Mouse (Mus musculus): ENCODE data around the gene Gm8947. TPM values are rescaled to one million over a fixed set of nuclear protein-coding genes. Genes with fewer than 3 reads are reported as not detected.
"Not testable (repeated sequence)": the region's sequence is repeated elsewhere in the genome, so short reads cannot be mapped to it uniquely, and the experiment has no call there.

The Gm8947 gene
- polyA plus RNA-seq, 1 experiment, result 0.13 TPM

DNA sequence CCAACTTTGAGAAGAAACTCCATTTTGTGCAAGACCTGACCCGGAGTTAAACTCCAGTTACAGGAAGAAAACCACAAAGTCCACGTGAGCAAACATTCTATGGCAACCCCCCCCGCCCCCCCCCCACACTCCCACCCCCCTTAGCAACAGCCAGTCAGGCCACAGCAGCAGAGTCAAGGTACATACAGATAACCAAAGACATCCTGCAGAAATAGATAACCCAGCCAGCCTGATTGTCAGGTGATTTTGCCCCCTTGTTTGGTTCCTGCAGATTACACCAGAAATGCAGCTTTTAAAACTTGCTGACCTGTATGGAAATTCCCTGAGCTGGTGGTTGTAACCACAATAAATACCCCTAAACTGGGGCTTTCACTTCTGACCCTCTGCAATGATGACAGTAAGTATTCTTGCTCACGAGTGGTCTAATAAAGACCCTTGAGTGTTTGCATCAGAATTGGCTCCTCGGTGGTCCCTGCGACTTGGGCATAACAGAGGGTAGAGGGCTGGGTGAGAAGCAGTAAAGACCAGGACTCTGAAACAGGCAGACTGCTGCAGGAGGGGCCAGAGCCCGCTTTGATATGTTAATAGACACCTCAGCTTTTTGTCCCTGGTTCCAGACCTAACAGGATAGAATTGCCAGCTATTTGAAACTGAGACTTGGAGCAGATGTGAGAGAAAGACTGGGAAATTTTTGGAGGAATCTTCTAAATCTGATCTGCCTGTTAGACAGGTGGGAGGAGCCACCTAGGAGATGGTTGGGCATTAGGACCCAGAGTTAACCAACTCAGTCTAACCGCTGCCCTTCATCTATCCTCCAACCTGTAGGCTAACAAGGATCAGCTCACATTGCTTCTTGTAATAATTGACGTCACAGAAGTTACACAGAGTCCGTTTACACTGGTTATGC is 14.9 kb upstream of the Gm8947 start:
- Histone ChIP-seq H3K4me2 (ENCODE audit: low read depth) (no peak overlapping the region), H3K27me3 (ENCODE audit: control insufficient read depth, insufficient read depth, insufficient read length) (no peaks in the 10 kb centered on the region), H3ac (ENCODE audit: control insufficient read depth, insufficient read length) (no peak overlapping the region), H3K4me3 (no peak overlapping the region), H3K79me2 (ENCODE audit: control insufficient read depth, insufficient read depth) (no peaks in the 10 kb centered on the region), H3K36me3 (ENCODE audit: control insufficient read depth, insufficient read depth) (no peaks in the 10 kb centered on the region)
- TF ChIP-seq CEBPB (IDR thresholded peaks at IDR 0.05; ENCODE audit: insufficient read depth, poor library complexity, severe bottlenecking) (no peak), E2F4 (IDR thresholded peaks at IDR 0.05; ENCODE audit: insufficient read depth) (no peak), REST (IDR thresholded peaks at IDR 0.05; ENCODE audit: insufficient read depth, insufficient read length) (no peak), SRF (IDR thresholded peaks at IDR 0.05; ENCODE audit: control insufficient read depth, insufficient read length, low read depth) (no peak), POLR2A (IDR thresholded peaks at IDR 0.05; ENCODE audit: insufficient read length, low read depth) (no peak), USF1 (IDR thresholded peaks at IDR 0.05; ENCODE audit: low read depth) (no peak), POLR2AphosphoS2 (IDR thresholded peaks at IDR 0.05; ENCODE audit: insufficient read length, low read depth) (no peak), TCF12 (IDR thresholded peaks at IDR 0.05; ENCODE audit: insufficient read depth, poor library complexity, severe bottlenecking) (no peak)

DNA sequence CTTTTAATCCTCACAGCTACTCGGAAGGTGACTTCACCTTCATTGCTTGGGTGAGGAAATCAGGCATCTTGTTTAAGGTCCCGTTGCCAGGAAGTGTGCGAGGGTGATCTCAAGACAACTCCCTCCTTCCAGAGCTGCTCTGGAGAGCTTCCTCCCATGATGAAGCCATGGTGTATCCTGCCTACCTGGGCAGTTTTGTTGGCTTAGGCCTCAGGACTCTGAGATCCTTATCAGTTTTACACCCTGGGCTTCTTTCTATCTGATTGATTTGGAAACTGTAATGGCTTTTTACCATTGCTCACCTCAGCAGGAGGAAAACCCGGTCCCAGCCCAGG is 14.3 kb upstream of the Gm8947 start:
- no peak overlapping the region for H3ac ChIP-seq (ENCODE audit: control insufficient read depth, insufficient read length)
- no peaks in the 10 kb centered on the region for H3K27me3 ChIP-seq (ENCODE audit: control insufficient read depth, insufficient read depth, insufficient read length)
- H3K36me3 ChIP-seq (ENCODE audit: control insufficient read depth, insufficient read depth), result no peaks in the 10 kb centered on the region
- H3K4me2 ChIP-seq (ENCODE audit: low read depth), result no peak overlapping the region
- no peak overlapping the region for H3K4me3 ChIP-seq
- H3K79me2 ChIP-seq (ENCODE audit: control insufficient read depth, insufficient read depth), result no peaks in the 10 kb centered on the region
- TF ChIP-seq USF1 (IDR thresholded peaks at IDR 0.05; ENCODE audit: low read depth), result no peak
- no peak for TF ChIP-seq MYOD1 (IDR thresholded peaks at IDR 0.05; ENCODE audit: control insufficient read depth in 1 of 3, insufficient read length in 2 of 3, low read depth in 2 of 3)
- TF ChIP-seq SRF (IDR thresholded peaks at IDR 0.05; ENCODE audit: control insufficient read depth, insufficient read length, low read depth), result no peak
- TF ChIP-seq MYOG (IDR thresholded peaks at IDR 0.05; ENCODE audit: control insufficient read depth in 1 of 3, insufficient read depth in 1 of 3, insufficient read length in 2 of 3, low read depth in 2 of 3), result no peak

DNA sequence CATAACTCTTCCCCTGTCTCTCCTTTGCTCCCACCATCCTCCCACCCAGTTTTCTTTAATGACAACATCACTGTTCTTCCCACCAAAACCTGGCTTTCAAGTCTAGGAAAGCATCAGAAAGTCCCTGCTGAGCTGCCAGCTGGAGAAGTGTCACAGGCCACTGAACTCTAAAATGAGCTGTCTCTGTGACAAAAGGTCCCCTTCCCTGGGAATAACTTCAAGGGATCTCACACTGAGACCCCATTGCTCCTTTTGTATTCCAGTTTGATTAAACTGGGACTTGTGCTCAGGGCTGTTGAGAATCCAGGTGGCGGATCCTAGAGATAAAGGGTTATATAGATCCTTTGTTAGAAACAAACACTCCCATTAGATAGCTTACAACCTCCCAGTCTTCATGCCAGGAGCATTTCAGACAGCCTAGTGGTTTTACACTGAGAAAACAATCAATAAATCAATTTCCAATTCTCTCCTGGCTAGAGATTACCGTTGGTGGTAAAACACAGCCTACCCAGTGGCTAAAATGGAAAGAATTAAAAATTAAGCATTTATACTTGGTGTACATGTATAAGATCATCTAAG is 13.6 kb upstream of the Gm8947 start:
- Histone ChIP-seq H3K36me3 (ENCODE audit: control insufficient read depth, insufficient read depth) (no peaks in the 10 kb centered on the region), H3K79me2 (ENCODE audit: control insufficient read depth, insufficient read depth) (no peaks in the 10 kb centered on the region), H3K4me2 (ENCODE audit: low read depth) (no peak overlapping the region), H3K27me3 (ENCODE audit: control insufficient read depth, insufficient read depth, insufficient read length) (no peaks in the 10 kb centered on the region), H3K4me3 (no peak overlapping the region), H3ac (ENCODE audit: control insufficient read depth, insufficient read length) (no peak overlapping the region)
- no peak for TF ChIP-seq TCF3 (IDR thresholded peaks at IDR 0.05; ENCODE audit: insufficient read length, low read depth)
- TF ChIP-seq MAX (IDR thresholded peaks at IDR 0.05; ENCODE audit: low read depth), result no peak
- no peak for TF ChIP-seq E2F4 (IDR thresholded peaks at IDR 0.05; ENCODE audit: insufficient read depth)
- TF ChIP-seq SRF (IDR thresholded peaks at IDR 0.05; ENCODE audit: control insufficient read depth, insufficient read length, low read depth), result no peak
- TF ChIP-seq REST (IDR thresholded peaks at IDR 0.05; ENCODE audit: insufficient read depth, insufficient read length), result no peak
- no peak for TF ChIP-seq MYOG (IDR thresholded peaks at IDR 0.05; ENCODE audit: control insufficient read depth in 1 of 3, insufficient read depth in 1 of 3, insufficient read length in 2 of 3, low read depth in 2 of 3)

DNA sequence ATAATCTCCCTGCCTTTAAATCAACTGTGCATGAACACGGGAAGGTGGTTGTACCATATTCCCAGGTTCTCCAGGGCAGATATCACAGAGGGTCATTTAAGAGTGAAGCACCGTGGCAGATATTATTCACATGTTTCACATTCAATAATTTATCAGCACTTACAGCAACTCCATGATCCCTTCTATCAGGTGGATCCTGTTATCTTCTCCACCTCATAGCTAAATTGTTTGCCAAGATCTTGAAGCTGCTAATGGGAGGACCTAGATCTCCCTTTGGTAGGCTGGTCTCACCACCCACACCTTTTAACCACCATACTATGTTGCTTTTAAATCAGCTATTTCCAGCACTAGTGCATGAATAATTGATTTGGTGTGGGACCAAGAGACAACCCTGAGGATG is 12.0 kb upstream of the Gm8947 start:
- Histone ChIP-seq H3ac (ENCODE audit: control insufficient read depth, insufficient read length) (no peak overlapping the region), H3K79me2 (ENCODE audit: control insufficient read depth, insufficient read depth) (no peaks in the 10 kb centered on the region), H3K4me2 (ENCODE audit: low read depth) (no peak overlapping the region), H3K27me3 (ENCODE audit: control insufficient read depth, insufficient read depth, insufficient read length) (no peaks in the 10 kb centered on the region), H3K36me3 (ENCODE audit: control insufficient read depth, insufficient read depth) (no peaks in the 10 kb centered on the region), H3K4me3 (no peak overlapping the region)
- TF ChIP-seq E2F4 (IDR thresholded peaks at IDR 0.05; ENCODE audit: insufficient read depth) (no peak), REST (IDR thresholded peaks at IDR 0.05; ENCODE audit: insufficient read depth, insufficient read length) (no peak), TCF3 (IDR thresholded peaks at IDR 0.05; ENCODE audit: insufficient read length, low read depth) (no peak), SRF (IDR thresholded peaks at IDR 0.05; ENCODE audit: control insufficient read depth, insufficient read length, low read depth) (no peak), TCF12 (IDR thresholded peaks at IDR 0.05; ENCODE audit: insufficient read depth, poor library complexity, severe bottlenecking) (no peak), POLR2A (IDR thresholded peaks at IDR 0.05; ENCODE audit: insufficient read length, low read depth) (no peak), USF1 (IDR thresholded peaks at IDR 0.05; ENCODE audit: low read depth) (no peak), CEBPB (IDR thresholded peaks at IDR 0.05; ENCODE audit: insufficient read depth, poor library complexity, severe bottlenecking) (no peak), MAX (IDR thresholded peaks at IDR 0.05; ENCODE audit: low read depth) (no peak), MYOD1 (IDR thresholded peaks at IDR 0.05; ENCODE audit: control insufficient read depth in 1 of 3, insufficient read length in 2 of 3, low read depth in 2 of 3) (no peak), MYOG (IDR thresholded peaks at IDR 0.05; ENCODE audit: control insufficient read depth in 1 of 3, insufficient read depth in 1 of 3, insufficient read length in 2 of 3, low read depth in 2 of 3) (no peak)

DNA sequence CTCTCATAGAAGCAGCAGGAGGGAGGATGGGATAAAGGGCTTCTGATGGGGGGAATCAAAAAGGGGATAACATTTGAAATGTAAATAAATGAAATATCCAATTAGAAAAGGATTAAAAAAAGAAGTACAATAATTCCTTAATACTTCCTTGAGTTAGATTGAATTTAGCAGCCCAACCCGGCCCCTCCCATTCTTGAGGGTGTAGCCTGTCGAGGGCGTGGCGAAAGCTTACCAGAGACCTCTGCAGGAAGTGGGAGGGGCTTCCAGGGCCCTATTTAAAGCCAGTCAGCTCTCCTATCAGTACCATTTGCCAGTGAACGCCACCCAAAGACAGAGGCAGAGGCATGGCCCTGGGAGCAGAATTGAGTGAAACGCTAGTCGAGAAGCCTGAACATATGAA is 9.9 kb upstream of the Gm8947 start, which contains the start of gene Gm47985:
TSS of gene Gm47985 (plus strand) at position 272 of the 400 bp plus-strand sequence.
- not testable (repeated sequence) for H3K36me3 ChIP-seq (ENCODE audit: control insufficient read depth, insufficient read depth); H3K79me2 ChIP-seq (ENCODE audit: control insufficient read depth, insufficient read depth); H3ac ChIP-seq (ENCODE audit: control insufficient read depth, insufficient read length); H3K27me3 ChIP-seq (ENCODE audit: control insufficient read depth, insufficient read depth, insufficient read length); H3K4me2 ChIP-seq (ENCODE audit: low read depth); H3K4me3 ChIP-seq

DNA sequence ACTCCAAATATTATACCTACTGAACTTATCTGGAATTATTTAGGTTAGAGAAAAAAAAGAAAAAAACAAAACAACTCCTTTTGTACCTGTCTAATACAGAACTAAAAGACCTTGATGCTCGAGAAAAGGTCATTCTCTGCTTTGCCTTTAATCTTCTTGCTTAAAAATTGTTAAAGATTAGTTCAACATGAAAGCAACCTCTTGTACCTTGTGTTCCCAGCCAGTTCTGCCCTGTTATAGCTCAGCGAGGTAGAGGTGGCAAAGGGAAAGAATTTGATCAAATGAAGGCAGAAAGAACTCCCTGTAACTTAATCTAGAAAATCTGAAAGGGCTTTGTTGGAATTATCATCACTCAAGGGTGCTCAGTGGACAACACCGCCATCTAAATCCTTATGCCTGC is 6.0 kb upstream of the Gm8947 start:
- H3K36me3 ChIP-seq (ENCODE audit: control insufficient read depth, insufficient read depth); H3K79me2 ChIP-seq (ENCODE audit: control insufficient read depth, insufficient read depth); H3ac ChIP-seq (ENCODE audit: control insufficient read depth, insufficient read length); H3K4me3 ChIP-seq; H3K4me2 ChIP-seq (ENCODE audit: low read depth); H3K27me3 ChIP-seq (ENCODE audit: control insufficient read depth, insufficient read depth, insufficient read length): not testable (repeated sequence)

DNA sequence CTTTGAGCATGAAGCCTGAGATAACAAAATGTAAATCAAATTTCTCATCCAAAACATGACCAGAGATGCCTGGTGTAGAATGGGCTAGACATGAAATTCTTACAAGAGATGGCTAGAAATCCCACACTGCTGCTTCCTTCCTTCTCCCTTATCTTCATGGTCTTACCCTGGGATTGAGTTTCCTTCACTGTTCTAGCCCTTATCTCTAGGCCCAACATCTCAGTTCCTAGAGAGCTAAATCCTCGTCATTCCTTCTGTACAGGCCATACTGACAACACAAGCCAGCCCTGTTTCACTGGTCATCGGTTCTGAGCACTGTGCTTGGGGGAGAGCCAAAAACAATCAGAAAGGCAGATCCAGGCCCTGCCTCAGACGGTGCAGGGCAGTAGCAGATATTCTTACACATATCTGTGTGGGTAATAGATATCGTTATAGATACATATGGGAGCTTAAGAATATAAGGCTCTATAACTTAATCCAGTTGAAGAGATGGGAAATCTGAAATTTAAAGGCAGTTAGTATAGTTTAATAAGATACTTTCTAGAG is 5.2 kb upstream of the Gm8947 start:
- not testable (repeated sequence) for H3K4me2 ChIP-seq (ENCODE audit: low read depth); H3K4me3 ChIP-seq; H3K79me2 ChIP-seq (ENCODE audit: control insufficient read depth, insufficient read depth); H3K27me3 ChIP-seq (ENCODE audit: control insufficient read depth, insufficient read depth, insufficient read length); H3ac ChIP-seq (ENCODE audit: control insufficient read depth, insufficient read length); H3K36me3 ChIP-seq (ENCODE audit: control insufficient read depth, insufficient read depth)
